Mouse (Mus musculus) liver, adult 2 months (tissue): ENCODE measurements around the gene Mki67.

ENCODE experiments used
- CTCF ChIP-seq: fragments of 200-500 bp; IDR thresholded peaks from 2 replicates; pipeline ENCODE4 v1.5.1; 2011; ENCODE audit warnings: low read depth, low read length, control low read depth
- POLR2A ChIP-seq: fragments of 200-500 bp; IDR thresholded peaks from 2 replicates; pipeline ENCODE4 v1.6.1; 2011; ENCODE audit warnings: low read length, control low read depth; ENCODE audit not compliant: insufficient read depth; ENCODE audit errors: extremely low read depth

- TF ChIP-seq CTCF (no peak), POLR2A (no peak)
Observed at GRCm38 (mm10) chr7:135747072-135747471, 30.9 kb upstream of the Mki67 start.
